Mouse (Mus musculus): Measurements from ENCODE around the gene D630023F18Rik. TPM values are rescaled to one million over a fixed set of nuclear protein-coding genes. Genes with fewer than 3 reads are reported as not detected.
A peak's percentile ranks its signal among the peaks of the same experiment; 100 is the strongest.

The D630023F18Rik gene
- total RNA-seq, 2 experiments from 2014 or later, result not detected

- no peak for ATAC-seq (replicated peaks; ENCODE audit: low FRiP score, low TSS enrichment, poor library complexity, severe bottlenecking)
These were observed 10.2 kb downstream of the D630023F18Rik start for GRCm38 (mm10) chr1:65112807-65113196.

- ATAC-seq (replicated peaks; ENCODE audit: low FRiP score, low TSS enrichment, poor library complexity, severe bottlenecking), result peak; percentile 77
These were observed 10.8 kb downstream of the D630023F18Rik start for GRCm38 (mm10) chr1:65112031-65112806.

DNA sequence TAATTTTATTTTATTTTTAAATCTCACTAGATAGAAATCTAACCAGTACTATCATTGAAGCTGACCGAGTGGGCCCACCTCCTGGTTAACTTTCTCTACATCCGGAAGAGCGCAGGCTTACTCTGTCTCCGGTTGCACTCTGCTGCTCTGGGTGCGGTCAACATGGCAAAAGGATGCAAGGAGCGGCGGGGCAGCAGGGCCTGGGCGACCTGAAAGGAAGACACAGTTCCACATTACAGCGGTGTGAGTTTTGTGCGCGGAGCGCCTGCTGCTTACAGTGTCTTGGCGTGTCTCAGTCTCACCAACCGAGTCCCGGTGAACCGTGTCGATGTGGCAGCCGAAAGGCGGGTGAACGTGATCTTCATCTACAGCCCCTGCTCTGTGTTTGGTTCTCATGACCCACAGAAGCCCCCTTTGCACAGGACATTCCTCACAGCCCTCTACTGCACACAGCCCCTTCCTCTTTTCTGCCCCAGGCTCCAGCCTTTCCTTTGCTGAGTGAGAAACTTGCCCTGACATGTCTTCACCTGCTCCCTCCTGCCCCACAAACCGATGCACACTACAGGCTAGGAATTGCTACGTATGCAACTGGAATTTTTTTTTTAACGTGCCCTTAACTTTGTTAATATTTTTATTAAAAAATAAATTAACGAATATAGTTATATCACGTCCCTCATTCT lies 13.1 kb downstream of the D630023F18Rik start:
- no peak for ATAC-seq (replicated peaks; ENCODE audit: low FRiP score, low TSS enrichment, poor library complexity, severe bottlenecking)

GRCm38 (mm10) chr1:65109196-65109595 lies 13.8 kb downstream of the D630023F18Rik start:
- no peak for ATAC-seq (replicated peaks; ENCODE audit: low FRiP score, low TSS enrichment, poor library complexity, severe bottlenecking)

DNA sequence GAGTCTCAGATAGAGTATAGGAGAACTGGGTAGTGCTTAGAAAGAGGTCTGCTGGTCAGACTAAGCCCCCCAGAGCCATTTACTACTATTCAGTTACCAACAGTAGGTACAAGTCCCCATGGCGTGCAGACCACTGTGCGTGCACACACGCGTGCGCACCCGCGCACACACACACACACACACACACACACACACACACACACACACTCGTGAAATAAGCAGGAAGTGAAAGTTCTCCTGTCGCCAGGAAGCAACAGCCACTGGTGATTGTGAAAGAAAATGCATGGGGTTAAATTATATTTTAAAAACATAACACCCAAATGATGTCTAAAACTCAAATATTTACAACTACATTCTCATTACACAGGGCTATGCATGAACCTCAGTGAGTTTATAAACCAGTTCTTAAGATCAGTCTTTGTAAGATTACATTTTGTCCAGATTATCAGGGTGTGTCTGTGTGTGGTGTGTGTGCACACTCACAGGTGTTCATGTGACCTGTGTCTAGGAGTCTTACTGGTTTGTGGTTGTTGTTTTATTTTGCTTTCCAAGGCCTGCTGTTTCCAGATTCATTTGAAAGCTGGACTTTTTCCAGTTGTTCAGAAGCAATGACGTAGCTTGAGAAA lies 15.2 kb downstream of the D630023F18Rik start:
- no peak for ATAC-seq (replicated peaks; ENCODE audit: low FRiP score, low TSS enrichment, poor library complexity, severe bottlenecking)

GRCm38 (mm10) chr1:65103273-65103672 lies 19.7 kb downstream of the D630023F18Rik start, which contains the start of gene Cryga:
Cryga (minus strand) TSS chr1:65103373.
- ATAC-seq (replicated peaks; ENCODE audit: low FRiP score, low TSS enrichment, poor library complexity, severe bottlenecking), result no peak

- ATAC-seq (replicated peaks; ENCODE audit: low FRiP score, low TSS enrichment, poor library complexity, severe bottlenecking), result no peak
These were observed 26.1 kb downstream of the D630023F18Rik start for GRCm38 (mm10) chr1:65096953-65097352.

GRCm38 (mm10) chr1:65091566-65091965 lies 31.4 kb downstream of the D630023F18Rik start:
- ATAC-seq (replicated peaks; ENCODE audit: low FRiP score, low TSS enrichment, poor library complexity, severe bottlenecking), result no peak

DNA sequence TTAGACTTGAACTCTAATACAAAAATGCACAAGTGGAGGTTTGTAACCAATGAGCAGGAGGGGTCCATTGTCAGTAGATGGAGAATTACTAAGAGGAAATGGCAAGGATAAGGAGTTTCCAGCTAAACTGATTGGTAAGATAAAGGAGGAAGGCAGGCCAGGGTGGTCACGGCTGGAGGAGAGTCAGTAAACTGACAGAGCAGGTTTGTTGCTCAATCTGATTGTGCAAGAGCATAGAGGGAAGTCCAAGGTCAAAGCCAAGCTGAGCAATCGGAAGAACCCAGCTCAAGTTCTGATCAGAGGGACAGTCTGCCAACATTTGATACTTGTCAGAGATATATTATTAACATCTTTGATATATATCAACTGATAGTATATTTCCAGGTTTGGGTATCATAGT lies 32.6 kb downstream of the D630023F18Rik start:
- ATAC-seq (replicated peaks; ENCODE audit: low FRiP score, low TSS enrichment, poor library complexity, severe bottlenecking), result no peak

DNA sequence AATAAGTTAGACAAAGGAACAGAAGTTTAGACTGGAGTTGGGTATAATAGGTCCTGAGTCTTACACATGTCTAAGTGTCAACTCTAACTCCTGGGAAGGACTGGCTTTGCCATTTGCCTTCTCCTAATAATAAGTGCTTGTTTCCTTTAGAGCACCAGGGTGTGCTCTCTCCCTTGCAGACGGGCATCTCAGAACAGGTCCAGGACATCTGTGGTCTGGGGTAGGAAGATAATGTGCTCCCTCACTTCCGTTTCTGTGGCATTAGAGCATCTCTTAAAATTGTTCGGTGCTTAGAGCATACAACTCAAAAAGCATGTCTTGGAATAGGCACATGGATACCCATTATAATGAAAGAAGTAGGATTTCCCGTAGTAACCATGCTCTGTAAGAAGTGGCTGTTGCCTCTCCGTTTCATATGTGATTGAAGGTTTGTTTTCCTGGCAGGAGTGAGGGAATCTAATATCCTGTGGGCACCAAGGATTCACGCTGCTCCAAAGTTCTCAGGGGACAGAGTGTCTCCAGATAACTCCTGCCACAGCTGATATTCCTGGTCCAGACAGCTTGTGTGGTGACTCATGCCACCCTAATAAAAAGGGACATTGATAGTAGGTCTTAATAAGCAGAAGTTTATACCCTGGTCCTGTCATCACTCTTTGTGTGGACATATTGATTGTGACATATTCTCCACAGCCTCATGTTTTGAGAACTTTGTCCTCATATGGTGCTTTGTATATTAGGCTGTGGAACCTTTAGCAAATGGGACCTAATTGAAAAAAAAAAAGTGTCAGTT lies 34.3 kb downstream of the D630023F18Rik start:
- no peak for ATAC-seq (replicated peaks; ENCODE audit: low FRiP score, low TSS enrichment, poor library complexity, severe bottlenecking)

- ATAC-seq (replicated peaks; ENCODE audit: low FRiP score, low TSS enrichment, poor library complexity, severe bottlenecking), result no peak
These were observed 40.8 kb downstream of the D630023F18Rik start, which contains the start of gene Crygb for GRCm38 (mm10) chr1:65082188-65082587. Crygb (minus strand) TSS chr1:65082288.

DNA sequence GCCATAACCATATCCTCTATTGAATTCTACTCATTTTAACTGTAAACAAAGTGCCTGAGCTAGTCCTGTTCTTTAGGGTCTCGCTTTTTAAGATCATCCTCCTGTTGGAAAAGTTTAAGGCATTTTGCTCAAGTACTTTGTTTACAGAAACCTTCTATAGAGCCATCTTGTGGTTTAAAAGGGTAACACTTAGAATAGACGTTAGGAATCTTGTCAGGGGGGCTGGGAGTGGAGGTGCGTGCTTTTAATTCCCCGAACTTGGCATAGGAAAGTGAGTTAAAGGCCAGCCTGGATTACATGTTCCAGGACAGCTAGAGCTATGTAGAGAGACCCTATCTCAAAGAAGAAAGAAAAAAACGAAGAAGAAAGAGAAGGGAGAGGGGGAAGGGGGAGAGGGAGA lies 47.4 kb downstream of the D630023F18Rik start:
- ATAC-seq (replicated peaks; ENCODE audit: low FRiP score, low TSS enrichment, poor library complexity, severe bottlenecking), result no peak

DNA sequence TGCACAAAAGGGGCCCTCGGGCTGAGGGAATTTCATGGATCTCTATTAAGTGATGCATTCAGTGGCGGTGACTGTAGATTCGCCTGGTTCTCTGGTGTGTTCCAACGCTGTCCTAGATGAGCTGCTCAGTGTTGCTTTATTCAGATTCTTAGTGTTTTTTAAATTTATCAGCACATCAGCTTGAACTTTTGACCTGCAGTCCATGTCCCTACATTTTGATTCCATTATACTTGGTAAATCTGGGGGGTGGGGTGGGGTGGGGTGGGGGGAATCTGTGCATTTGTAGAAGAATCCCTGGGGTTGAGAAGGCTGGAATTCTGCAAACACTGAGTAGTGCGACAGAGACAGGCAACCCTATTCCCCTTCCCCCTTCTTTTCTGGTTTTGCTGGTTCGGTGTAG lies 49.4 kb downstream of the D630023F18Rik start, which contains the start of gene Crygc:
Gene Crygc, minus strand, starts transcription at position 101 of the 400 bp plus-strand sequence.
- no peak for ATAC-seq (replicated peaks; ENCODE audit: low FRiP score, low TSS enrichment, poor library complexity, severe bottlenecking)

DNA sequence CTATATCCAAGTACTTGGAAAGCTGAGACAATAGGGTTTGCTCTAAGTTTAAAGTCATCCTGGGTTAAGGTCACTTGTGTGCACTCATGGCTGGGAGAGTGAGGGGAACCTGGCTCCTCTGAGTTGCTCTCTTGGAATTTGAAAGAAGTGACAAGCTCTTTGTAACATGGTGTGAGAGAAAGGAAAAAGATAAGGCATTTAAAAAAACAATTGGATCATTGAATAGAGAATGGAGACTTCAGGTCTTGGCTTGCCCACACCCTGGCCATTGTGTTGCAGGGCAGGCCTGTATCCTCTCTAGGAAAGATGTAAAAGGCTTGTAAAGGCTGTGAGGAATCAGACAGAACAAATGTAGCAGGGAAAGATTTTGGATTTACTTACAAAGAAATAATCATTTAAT lies 55.2 kb downstream of the D630023F18Rik start:
- no peak for ATAC-seq (replicated peaks; ENCODE audit: low FRiP score, low TSS enrichment, poor library complexity, severe bottlenecking)

- no peak for ATAC-seq (replicated peaks; ENCODE audit: low FRiP score, low TSS enrichment, poor library complexity, severe bottlenecking)
These were observed 58.8 kb downstream of the D630023F18Rik start for GRCm38 (mm10) chr1:65064201-65064600.

DNA sequence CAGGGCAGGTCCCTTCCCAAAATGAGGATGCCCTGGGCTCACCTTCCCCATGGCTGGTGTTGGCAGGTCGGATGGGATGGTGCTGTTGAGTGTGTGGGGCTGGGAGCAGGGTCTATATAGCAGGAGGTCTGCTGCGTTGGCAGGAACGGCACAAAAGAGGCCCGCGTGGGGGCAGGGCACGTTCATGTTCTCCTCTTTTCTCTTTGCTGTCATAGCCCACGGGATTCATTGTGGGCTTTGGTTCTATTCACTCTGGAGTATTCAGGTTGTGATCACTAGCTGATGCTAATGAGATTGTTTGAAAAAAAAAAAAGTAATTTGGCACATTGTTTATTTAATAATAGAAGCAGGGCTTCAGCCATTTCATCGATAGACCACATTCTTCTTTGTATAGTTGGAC lies 59.7 kb downstream of the D630023F18Rik start, which contains the start of gene Crygd:
Gene Crygd, minus strand, starts transcription at position 101 of the 400 bp plus-strand sequence.
- ATAC-seq (replicated peaks; ENCODE audit: low FRiP score, low TSS enrichment, poor library complexity, severe bottlenecking), result no peak

Data from megakaryocyte-erythroid progenitor cell, adult 5-6 weeks (primary cell).